Mouse (Mus musculus) right cerebral cortex, postnatal 14 days (tissue): ENCODE measurements at regions not wholly inside any gene's neighbourhood (a gene's known extent, or its start where the extent isn't known, plus 50 kb on each side); places are given as distances from the start of the nearest gene placed in this dataset.

ENCODE experiments used
- DNase-seq: peaks from one replicate; pipeline ENCODE4 v3.0.0; 2022

GRCm38 (mm10) chr5:82472146-82472545, 882.8 kb downstream of the Tecrl start:
- no peak for DNase-seq

- no peak for DNase-seq
Observed at GRCm38 (mm10) chr5:82464272-82464671, 890.7 kb downstream of the Tecrl start.

- no peak for DNase-seq
Observed at GRCm38 (mm10) chr5:82441288-82441687, 913.7 kb downstream of the Tecrl start.

DNA sequence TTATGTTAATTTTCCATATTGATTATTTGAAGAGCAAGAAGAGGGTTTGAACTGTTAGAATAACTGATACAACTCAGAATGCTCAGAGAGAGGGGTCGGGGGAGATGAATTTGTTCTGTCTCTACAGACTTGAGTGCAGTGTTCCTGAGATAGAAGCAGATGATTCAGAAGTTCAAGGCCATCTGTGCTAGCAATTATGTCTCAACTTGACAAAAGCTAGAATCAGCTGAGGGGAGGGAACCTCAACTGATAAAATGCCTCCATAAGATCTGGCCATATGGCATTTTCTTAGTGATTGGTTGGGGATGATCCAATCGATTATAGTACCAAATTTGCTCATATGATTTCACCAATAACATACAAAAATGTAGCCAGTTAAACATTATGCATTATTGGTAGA, 914.9 kb downstream of the Tecrl start:
- DNase-seq = no peak

- DNase-seq = no peak
Observed at GRCm38 (mm10) chr5:82420396-82420795, 934.6 kb downstream of the Tecrl start.

DNA sequence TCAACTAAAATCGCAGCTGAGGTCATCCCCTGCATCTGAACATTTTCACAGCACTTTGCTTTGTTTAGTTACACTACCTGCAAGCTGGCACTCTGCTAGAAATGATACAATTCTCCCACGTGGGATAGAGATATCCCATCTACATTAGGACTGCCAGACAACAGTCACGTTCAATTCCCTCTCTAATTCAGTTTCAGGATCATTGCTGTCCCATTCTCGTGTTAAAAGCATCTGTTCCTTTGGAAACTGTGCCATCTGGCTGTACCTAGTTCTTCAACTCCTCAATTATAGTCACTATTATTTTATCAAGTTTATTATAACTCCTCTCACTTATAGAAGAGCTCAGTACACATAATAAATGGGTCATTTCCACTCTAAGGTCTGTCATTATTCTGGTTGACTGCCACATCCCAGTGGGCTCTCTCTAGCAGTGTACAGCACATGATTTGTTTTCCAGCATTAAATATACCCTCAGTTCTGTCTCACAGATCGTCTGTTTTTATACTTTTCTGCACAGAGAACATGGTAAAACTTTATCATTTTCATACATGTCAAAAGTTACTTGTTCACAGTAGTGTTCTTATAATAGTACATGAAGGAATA, 958.3 kb downstream of the Tecrl start:
- DNase-seq = no peak

DNA sequence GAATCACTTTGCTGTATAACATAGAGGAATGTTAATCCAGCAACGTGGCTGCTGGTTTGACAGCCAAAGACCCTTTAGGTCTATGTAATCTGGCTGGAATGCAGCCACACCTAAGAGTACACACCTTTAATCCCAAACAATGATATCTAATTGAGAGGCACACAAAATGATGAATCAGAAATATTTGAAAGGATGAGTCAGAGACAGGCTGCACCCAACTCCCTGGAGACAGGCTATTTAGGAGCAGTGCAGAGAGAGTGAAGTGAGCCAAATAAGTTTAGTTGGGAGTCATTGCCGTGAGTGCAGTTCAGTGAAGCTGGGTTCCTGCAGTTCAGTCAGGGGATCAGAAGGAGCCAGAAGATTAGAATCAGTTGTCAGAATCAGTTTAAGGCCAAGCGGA, 993.4 kb downstream of the Tecrl start:
- no peak for DNase-seq

- DNase-seq = no peak
Observed at GRCm38 (mm10) chr5:82356336-82356735, 998.7 kb downstream of the Tecrl start.

GRCm38 (mm10) chr5:82351089-82351488, 1003.9 kb downstream of the Tecrl start:
- DNase-seq = no peak

- DNase-seq = peak; percentile 60
Observed at GRCm38 (mm10) chr5:82346672-82347071, 1008.3 kb downstream of the Tecrl start.

DNA sequence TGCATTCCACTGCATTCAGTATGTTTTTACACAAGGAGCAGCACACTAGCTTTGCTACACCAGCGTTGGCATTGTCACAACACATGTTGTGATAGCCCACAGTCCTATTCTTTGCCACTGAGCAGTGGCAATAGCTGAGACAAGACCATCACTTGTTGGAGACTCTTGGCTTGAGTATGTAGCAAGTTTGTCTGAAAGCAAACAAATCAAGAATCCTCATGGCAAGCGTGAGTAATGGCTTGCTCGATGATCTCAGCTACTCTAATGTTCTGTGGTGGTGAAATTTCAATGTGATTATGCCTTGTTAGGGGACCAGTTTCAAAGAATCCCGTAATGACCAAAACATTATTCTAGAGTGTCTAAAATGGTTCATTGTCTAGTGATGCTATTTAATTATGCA, 1030.6 kb downstream of the Tecrl start:
- no peak for DNase-seq

DNA sequence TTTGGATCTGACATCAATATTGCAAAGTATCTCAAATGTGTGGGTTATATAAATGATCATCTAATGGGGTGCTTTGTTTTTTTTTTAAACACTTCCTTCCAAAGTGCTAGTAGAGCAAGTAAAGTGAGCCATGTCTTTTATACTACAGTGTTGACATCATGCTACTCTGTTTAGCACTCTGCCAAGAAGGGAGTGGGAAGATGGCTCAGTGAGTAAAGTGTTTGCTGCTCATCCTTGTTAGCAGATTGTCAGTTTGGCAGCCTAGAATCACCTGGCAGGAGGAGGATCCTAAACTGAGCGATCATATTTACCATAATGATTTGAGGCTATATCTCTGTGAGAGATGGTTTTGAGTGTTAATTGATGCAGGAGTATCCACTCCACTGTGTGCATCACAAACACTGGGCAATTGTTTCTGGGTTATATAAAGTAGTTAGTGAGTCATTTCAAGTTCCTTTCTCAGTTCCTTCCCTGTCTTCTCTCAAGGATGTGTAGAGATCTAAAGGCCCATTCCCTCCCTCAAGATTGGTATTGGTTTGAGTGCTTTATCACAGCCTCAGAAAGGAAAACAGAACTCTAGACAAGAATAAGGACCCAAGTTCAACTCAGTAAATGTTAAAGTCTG, 1035.2 kb downstream of the Tecrl start:
- no peak for DNase-seq

- no peak for DNase-seq
Observed at GRCm38 (mm10) chr5:82312054-82312453, 1042.9 kb downstream of the Tecrl start.

DNA sequence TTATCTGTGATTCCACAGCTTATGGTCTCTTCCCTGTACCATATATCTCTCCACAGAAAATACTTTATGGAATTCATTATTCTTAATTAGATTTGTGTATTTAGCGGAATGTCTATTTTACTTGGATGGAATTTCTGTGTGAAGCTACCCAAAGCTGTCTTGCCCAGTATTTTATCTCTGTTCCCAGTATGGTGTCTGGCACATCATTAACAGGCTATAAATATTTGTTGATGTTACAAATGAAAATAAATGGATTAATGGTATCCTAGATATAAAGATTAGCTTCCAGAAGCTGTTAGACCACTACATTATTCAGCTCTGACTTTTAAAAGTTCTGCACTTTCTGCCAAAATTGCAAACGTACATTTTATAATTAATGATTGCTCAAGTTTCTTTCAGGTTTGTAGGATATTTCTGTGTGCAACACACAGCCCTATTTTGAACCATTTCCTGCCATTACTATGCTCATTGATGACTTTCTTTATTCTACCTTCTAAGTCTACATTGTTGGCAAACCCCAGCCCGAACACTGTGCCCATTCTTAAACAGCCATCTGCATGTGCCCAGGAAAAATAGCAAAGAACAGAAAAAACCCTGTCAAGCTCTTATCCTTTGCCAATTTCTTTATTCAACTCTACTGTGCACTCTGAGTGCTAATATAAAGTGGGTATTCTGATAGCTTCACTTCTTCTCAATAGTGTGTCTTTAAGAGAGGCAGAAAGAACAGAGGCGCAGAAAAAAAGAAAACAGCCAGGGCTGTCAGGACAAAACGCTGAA, 1066.7 kb downstream of the Tecrl start:
- no peak for DNase-seq

DNA sequence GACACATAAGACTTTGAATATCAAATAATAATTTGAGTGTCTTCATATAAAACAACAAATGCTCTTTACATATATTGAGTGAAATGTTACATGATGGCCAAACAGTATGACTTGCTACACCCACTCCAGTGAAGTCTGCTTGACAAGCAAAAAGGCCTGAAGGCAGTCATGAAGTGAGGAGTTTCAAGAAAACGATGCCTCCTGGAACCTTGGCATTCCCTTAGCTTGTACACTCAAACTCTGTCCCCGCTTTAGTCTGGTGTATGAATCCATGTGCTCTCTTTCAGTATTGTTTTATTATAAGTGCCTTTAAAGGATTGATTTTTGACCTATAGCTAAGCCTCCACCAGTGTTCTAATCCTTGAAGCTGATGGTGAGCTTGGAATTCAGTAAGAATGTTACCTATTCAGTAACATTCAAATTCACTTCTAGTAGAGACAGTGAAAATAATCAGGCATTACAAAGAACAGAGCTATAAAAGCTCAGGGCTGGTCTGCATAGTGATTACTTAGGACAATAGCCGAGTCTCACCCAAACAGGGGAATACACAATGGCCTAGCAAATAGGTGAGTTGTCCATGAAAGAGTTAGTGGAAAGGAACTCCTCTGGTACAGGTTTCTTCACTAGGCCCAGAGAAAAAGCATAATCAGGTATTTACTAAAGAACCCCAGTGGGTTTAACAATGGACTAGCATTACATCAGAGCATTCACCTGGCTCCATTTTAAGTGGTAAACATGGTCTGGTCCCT, 1101.5 kb downstream of the Tecrl start:
- DNase-seq = no peak

GRCm38 (mm10) chr5:82226329-82226728, 1128.7 kb downstream of the Tecrl start:
- no peak for DNase-seq

GRCm38 (mm10) chr5:82223622-82224021, 1131.4 kb downstream of the Tecrl start:
- no peak for DNase-seq

DNA sequence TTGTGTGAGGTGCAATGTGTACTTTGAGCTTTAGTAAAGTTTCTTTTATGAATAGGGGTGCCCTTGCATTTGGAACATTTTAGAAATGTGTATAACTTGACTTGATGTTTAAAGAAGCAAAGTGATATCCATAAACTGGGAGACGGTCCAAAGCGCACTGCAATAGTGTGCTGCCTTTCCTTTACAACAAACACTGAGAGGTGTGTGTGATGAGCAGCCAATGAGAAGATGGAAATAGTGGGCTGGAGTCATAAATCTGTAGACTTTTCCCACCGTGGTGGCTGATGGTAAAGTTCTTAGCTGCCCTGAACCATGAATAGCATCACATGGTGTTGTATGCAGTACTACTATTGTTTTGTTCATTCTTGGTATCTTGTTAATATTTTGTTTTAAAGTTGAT, 1151.4 kb downstream of the Tecrl start:
- DNase-seq = no peak
